Mouse (Mus musculus): Measurements from ENCODE around the gene Fndc7.

DNA sequence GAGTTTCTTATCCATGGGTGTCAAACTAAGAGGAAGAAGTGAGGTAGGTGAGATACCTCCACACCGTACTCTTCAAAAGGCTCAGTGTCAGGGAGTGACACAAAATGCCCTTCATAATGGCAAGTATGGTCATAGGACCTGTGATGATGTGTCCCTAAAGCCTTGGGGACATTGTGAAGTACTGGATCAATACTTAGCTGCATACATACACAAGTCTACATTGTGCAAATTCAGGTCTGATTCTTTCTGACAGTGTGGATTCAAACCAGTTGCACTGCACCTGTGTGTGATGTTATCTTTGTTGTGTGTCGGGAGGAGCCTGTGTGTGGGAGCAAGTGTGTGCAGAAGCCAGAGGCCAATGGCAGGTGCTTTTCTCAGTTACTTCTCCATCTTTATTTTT, 38.7 kb downstream of the Fndc7 start:
- TF ChIP-seq POLR2A (IDR thresholded peaks at IDR 0.05; ENCODE audit: borderline replicate concordance, extremely low read depth, low read depth, low read length) (no peak), CTCF (IDR thresholded peaks at IDR 0.05; ENCODE audit: insufficient read depth, low read length) (no peak)
